Mouse (Mus musculus) spleen, adult 2 months (tissue): ENCODE data around the gene Car10. TPM values are rescaled to one million over a fixed set of nuclear protein-coding genes. Genes with fewer than 3 reads are reported as not detected.

Source experiments
- DNase-seq, 2 experiments: peaks; one replicate each; pipeline versions ENCODE4 v3.0.0 to v3.0.0-alpha.2; 2012 to 2021; ENCODE audit warnings: low spot score in 2 of 2, low read depth in 1 of 2
- H3K27ac ChIP-seq: fragments of 200-500 bp; 2 replicates; pipeline ENCODE4 v1.5.1; 2012; ENCODE audit warnings: low read length, inconsistent platforms; ENCODE audit not compliant: insufficient read depth
- H3K27me3 ChIP-seq: fragments of 200-500 bp; 2 replicates; pipeline ENCODE4 v1.6.1; 2012; ENCODE audit warnings: mild to moderate bottlenecking, moderate library complexity, low read length, inconsistent platforms; ENCODE audit not compliant: control insufficient read depth, insufficient read depth
- H3K36me3 ChIP-seq: fragments of 200-500 bp; 2 replicates; pipeline ENCODE4 v1.6.1; 2012; ENCODE audit warnings: mild to moderate bottlenecking, low read length, inconsistent platforms; ENCODE audit not compliant: control insufficient read depth, insufficient read depth
- H3K4me1 ChIP-seq: fragments of 200-500 bp; 2 replicates; pipeline ENCODE4 v1.6.1; 2011; ENCODE audit warnings: inconsistent platforms; ENCODE audit not compliant: control insufficient read depth, insufficient read depth, insufficient read length
- H3K4me3 ChIP-seq: fragments of 200-500 bp; 2 replicates; pipeline ENCODE4 v1.5.1; 2011; ENCODE audit warnings: mild to moderate bottlenecking, inconsistent platforms; ENCODE audit not compliant: insufficient read depth, insufficient read length; ENCODE audit errors: extremely low read depth
- CTCF ChIP-seq: fragments of 200-500 bp; IDR thresholded peaks from 2 replicates; pipeline ENCODE4 v1.5.1; 2011; ENCODE audit warnings: mild to moderate bottlenecking, inconsistent platforms; ENCODE audit not compliant: insufficient read depth, insufficient read length, insufficient replicate concordance; ENCODE audit errors: extremely low read depth
- POLR2A ChIP-seq: fragments of 200-500 bp; IDR thresholded peaks from 2 replicates; pipeline ENCODE4 v1.6.1; 2011; ENCODE audit warnings: low read depth, low read length, inconsistent platforms
- WGBS: fragments of 180-500 bp; shearing (Covaris S2); methylation state at CpG from one replicate; pipeline ENCODE4 v1.1.7; 2018; 5-methylcytosine and 5-hydroxymethylcytosine counted together
- polyA plus RNA-seq: library from polyadenylated mRNA; depleted of rRNA; stranded (reverse); fragments of >200 nt; gene quantifications from 2 replicates; pipeline ENCODE4 v1.2.3, GENCODE M21; 2012

Gene Car10
- polyA plus RNA-seq, 1 experiment, result not detected

- Histone ChIP-seq H3K4me1 (no peaks in the 10 kb centered on the region), H3K27ac (no peak overlapping the region), H3K4me3 (no peak overlapping the region), H3K27me3 (no peaks in the 10 kb centered on the region), H3K36me3 (no peaks in the 10 kb centered on the region)
- no peak for DNase-seq
- WGBS, result 97% methylated on average over 3 of the region's 3 CpGs
- TF ChIP-seq CTCF (no peak), POLR2A (no peak)
Measured at GRCm38 (mm10) chr11:93525921-93526320, 428.1 kb downstream of the Car10 start.

DNA sequence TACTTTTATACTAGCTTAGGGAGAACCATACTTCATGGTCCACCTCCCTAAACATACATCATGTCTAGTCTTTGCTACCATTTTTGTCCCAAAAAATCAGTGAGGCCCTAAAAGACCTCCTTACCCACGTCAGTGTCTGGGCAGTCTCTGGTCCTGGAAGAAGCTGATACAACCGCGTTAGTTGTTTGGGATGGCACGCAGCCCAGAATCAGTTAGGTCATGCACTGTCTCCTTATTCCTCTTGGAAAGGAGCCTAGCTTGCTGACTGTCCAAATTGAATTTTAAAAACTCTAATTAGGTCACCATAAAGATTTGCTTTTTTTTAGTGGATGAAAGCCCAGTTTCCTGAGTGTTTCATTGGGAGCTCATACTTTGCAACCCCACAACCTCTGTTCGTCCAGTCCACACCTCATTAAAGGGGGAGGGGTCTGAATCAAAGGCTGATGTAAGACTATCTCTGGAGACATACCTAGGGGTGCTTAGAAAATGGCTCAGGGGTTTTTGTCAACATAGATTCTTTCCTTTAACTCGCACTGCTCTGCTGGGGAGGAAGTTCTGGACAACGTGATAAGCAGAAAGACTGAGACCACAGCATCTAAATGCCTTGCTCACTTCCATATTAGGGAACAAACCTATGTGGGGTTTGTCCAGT is 433.3 kb downstream of the Car10 start:
- WGBS, result 43% methylated on average over 7 of the region's 7 CpGs
- no peak for TF ChIP-seq POLR2A
- no peak for TF ChIP-seq CTCF
- no peak overlapping the region for H3K27ac ChIP-seq
- H3K27me3 ChIP-seq, result no peaks in the 10 kb centered on the region
- no peaks in the 10 kb centered on the region for H3K36me3 ChIP-seq
- DNase-seq, result no peak
- no peak overlapping the region for H3K4me3 ChIP-seq
- H3K4me1 ChIP-seq, result no peaks in the 10 kb centered on the region

GRCm38 (mm10) chr11:93536244-93536643 is 438.4 kb downstream of the Car10 start:
- Histone ChIP-seq H3K27me3 (no peaks in the 10 kb centered on the region), H3K4me3 (no peak overlapping the region), H3K27ac (no peak overlapping the region), H3K36me3 (no peaks in the 10 kb centered on the region), H3K4me1 (no peaks in the 10 kb centered on the region)
- no peak for DNase-seq
- WGBS, result 91% methylated on average over 6 of the region's 6 CpGs
- TF ChIP-seq POLR2A (no peak), CTCF (no peak)

- WGBS, result 74% methylated on average over 5 of the region's 5 CpGs
- Histone ChIP-seq H3K27ac (no peak overlapping the region), H3K4me1 (no peaks in the 10 kb centered on the region), H3K36me3 (no peaks in the 10 kb centered on the region), H3K27me3 (no peaks in the 10 kb centered on the region), H3K4me3 (no peak overlapping the region)
- TF ChIP-seq CTCF (no peak), POLR2A (no peak)
- DNase-seq, result no peak
Measured at GRCm38 (mm10) chr11:93548904-93549303, 451.1 kb downstream of the Car10 start.

- H3K27ac ChIP-seq, result no peak overlapping the region
- TF ChIP-seq CTCF (no peak), POLR2A (no peak)
- H3K4me3 ChIP-seq, result no peak overlapping the region
- no peaks in the 10 kb centered on the region for H3K27me3 ChIP-seq
- WGBS, result 8% methylated on average over 3 of the region's 3 CpGs
- DNase-seq, result no peak
- H3K36me3 ChIP-seq, result no peaks in the 10 kb centered on the region
- no peaks in the 10 kb centered on the region for H3K4me1 ChIP-seq
Measured at GRCm38 (mm10) chr11:93550908-93551307, 453.1 kb downstream of the Car10 start.

DNA sequence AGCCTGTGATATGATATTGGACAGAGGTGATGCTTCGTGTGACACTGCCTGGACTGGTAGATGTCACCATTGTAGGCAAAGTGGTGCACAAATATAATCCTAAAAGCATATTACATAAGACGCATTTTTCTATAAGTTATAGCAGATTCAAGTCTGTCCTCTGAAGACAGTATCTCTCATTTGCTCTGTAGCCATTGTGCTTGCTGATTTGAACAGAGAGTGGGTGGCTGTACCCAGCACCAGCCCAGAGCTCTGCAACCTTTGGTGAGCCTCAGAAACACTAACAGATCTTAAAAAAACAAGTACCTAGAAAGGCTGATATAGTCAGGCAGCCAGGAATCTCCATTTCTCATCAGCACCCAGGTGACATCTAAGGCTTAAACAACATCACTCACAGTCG is 461.3 kb downstream of the Car10 start:
- DNase-seq, result no peak
- H3K4me1 ChIP-seq, result no peaks in the 10 kb centered on the region
- WGBS, result 75% methylated on average over 3 of the region's 3 CpGs
- H3K27ac ChIP-seq, result no peak overlapping the region
- H3K27me3 ChIP-seq, result no peaks in the 10 kb centered on the region
- H3K4me3 ChIP-seq, result no peak overlapping the region
- H3K36me3 ChIP-seq, result no peaks in the 10 kb centered on the region
- TF ChIP-seq POLR2A (no peak), CTCF (no peak)

GRCm38 (mm10) chr11:93560570-93560969 is 462.7 kb downstream of the Car10 start:
- H3K4me1 ChIP-seq, result no peaks in the 10 kb centered on the region

More at GRCm38 (mm10) chr11:93560570-93560969, 462.7 kb downstream of the Car10 start:
- TF ChIP-seq CTCF, result no peak
- no peak for TF ChIP-seq POLR2A
- no peak for DNase-seq
- 86% methylated on average over 7 of the region's 7 CpGs for WGBS
- Histone ChIP-seq H3K27ac (no peak overlapping the region), H3K4me3 (no peak overlapping the region), H3K36me3 (no peaks in the 10 kb centered on the region), H3K27me3 (no peaks in the 10 kb centered on the region)
